In the genomic region with DNA sequence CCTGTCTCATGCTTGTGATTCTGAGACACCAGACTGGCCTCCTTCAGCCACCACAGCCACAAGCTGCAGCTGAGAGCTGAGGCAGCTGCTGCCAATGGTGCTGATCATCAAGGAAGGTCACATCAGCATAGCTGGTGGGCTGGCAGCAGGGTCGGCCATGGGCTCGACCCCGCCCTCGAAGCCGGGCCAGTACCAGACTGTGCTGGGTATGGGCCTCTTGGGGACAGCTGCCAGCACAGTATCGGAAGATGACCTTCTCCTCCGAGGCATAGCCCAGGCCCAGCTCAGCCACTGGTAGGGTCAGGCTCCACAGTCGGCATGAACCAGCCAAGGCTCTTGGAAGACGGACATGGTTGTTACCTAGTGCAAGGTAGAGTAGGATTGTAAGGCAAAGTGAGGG, we compare ENCODE assay signal across 23 mouse cellular contexts. TPM values are rescaled to one million over a fixed set of nuclear protein-coding genes. Genes with fewer than 3 reads are reported as not detected.
"Had no signal": no experiment of that assay in that cellular context is flagged by ENCODE, and none has a peak within 500 bp of the region (broad histone marks: within the 10 kb centered on the region; RNA-seq: fewer than 3 reads in every experiment).

No protein-coding gene starts in this region.

- DNase-seq: kidney, adult 9 months; kidney, postnatal 10 days; kidney, postnatal 4 days; lung, embryonic 14.5 days; lung, postnatal 10 days; lung, postnatal 4 days; right cerebral cortex, postnatal 14 days; thymus, adult 2 months; thymus, postnatal 25 days had no signal

- H3K4me2 ChIP-seq: limb, embryonic 15.5 days; liver, embryonic 12.5 days; lung, embryonic 14.5 days; stomach, embryonic 15.5 days had no signal

- ATAC-seq: liver, embryonic 12.5 days; midbrain, embryonic 16.5 days had no signal

- H3K27me3 ChIP-seq: limb, embryonic 15.5 days; liver, embryonic 12.5 days; stomach, embryonic 15.5 days had no signal

- H3K9me3 ChIP-seq: limb, embryonic 15.5 days; liver, embryonic 12.5 days; midbrain, embryonic 10.5 days; stomach, embryonic 15.5 days had no signal

- H3K9ac ChIP-seq: limb, embryonic 15.5 days; liver, embryonic 12.5 days; lung, embryonic 14.5 days; stomach, embryonic 15.5 days had no signal

- H3K4me3 ChIP-seq: left cerebral cortex, adult 2 months; limb, embryonic 15.5 days; liver, embryonic 12.5 days; midbrain, embryonic 10.5 days; stomach, embryonic 15.5 days had no signal

- H3K27ac ChIP-seq: left cerebral cortex, adult 2 months; limb, embryonic 15.5 days; liver, embryonic 12.5 days; midbrain, embryonic 10.5 days; stomach, embryonic 15.5 days had no signal

RNA-seq across cellular contexts. Expression of gene Pspn, which starts 0.4 kb away (rescaled TPM):
- total RNA-seq: layer of hippocampus, postnatal 14 days; left cerebral cortex, adult 2 months; left cerebral cortex, postnatal 14 days; megakaryocyte, adult 5-6 weeks had no signal
- polyA plus RNA-seq: limb, embryonic 15.5 days; liver, embryonic 16.5 days; neural tube, embryonic 14.5 days; spleen, adult 2 months; testis, adult 2 months; thymus, adult 2 months; urinary bladder, adult 2 months had no signal

RNA-seq across cellular contexts. Expression of gene Gm17949, which starts 11.9 kb away (rescaled TPM):
- total RNA-seq: megakaryocyte, adult 5-6 weeks had no signal
